Mouse (Mus musculus) right cerebral cortex, adult 18-20 months (tissue): Measurements from ENCODE around the gene P4ha1.
A peak's percentile ranks its signal among the peaks of the same experiment; 100 is the strongest.

ENCODE experiments used
- DNase-seq: peaks from one replicate; pipeline ENCODE4 v3.0.0; 2022; ENCODE audit warnings: mixed read lengths

Gene P4ha1

DNA sequence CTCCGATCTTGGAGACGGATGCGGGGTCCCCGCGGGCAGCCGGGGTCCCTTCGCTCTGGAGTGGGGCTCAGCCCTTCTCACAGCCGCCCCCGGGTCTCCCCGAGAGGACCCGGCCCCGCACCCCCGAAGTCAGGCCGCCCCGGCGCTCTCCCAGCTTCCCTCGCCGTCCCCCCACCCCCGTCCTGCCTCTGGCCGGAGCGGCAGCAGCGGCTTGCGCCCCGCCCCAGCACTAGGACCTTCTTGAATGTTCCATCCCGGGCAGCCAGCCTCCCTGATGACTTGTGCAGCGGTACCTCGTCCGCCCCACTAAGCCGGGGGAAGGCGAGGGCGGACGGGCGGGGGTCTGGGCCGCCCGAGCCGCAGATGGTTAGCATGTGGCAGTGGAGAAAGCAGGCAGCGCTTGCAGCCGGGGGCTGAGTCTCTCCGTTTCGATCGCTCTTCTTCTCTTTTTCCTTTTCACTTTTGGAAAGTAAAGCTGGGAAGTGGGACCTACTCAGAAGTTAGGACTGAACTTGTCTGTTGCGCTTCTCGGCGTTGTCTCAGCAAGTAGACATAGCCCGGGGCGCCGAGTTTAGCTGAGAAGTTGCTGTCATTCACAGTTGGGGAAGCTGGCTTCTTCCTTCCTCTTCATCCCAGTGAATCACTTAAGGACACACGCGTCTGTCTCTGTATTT, 529 bp downstream of the P4ha1 start:
- peak; percentile 73 for DNase-seq

DNA sequence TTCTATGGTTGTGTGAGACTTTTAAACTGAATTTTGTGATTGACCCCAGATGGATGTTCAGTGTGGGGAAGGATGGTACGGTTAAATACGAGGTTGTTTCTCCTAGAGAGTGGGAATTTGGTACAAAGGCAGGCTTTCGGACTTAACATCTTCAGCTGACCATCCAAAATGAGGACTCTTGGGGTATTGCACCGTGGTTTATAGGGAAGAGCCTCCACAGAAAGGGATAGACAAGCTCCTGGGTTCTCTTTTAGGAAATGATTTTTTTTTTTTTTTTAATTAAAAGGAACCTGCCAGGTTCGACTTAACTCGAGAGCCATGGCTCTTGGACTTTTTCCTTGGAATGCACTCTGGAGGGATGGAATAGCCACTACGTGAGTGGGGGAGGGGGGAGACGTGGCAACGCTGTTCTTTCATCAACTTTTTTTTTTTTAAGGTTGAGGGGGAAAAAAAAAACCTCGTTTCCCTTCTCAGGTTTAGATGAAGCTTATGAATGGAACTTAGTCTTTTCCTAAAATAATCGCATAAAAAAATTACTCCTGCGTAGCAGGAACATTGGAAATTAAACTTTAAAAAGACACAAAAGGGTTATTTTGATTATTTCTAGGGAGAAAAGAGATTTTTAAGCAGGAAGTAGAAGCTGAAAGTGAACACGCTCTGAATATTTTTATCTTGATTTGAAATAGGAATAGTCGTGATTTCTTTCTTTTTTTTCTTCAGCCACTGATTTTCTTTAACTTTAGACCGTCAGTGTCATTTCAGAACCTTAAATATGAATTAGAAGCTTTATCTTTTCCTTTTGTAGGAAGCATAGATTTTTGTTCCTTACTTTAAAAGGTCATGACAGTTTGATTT, 1.4 kb downstream of the P4ha1 start:
- no peak for DNase-seq

DNA sequence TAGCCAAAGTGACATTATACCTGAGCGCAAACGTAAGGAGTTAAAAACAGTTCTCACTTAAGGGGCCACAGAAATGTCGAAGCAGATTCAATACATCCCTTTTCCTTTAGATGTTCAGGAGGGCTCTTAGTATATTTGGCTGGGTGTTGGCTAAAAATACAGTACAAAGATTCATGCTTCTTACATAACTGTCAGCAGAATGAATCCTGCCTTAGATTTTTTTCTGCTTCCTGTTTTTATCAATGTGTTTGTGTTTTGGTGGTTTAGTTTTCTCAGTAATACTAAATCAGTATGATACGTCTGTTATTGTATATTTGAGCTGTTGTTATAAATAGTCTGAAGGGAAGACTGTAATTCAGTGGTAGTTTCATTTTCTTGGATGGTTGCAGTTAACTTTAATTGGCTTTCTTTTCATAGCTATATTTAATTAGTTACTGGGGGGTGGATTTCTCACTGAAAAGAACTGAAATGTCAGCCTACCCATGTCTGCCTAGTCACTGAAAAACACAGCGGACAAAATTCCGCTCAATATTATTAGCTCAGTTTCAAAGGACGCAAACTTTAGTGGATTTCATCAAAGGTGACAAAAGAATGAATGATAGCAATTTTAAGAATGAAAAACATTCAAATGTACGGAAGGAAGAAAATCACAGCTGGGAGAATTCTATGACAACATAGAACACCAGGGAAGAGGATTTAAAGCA, 3.7 kb downstream of the P4ha1 start:
- no peak for DNase-seq

DNA sequence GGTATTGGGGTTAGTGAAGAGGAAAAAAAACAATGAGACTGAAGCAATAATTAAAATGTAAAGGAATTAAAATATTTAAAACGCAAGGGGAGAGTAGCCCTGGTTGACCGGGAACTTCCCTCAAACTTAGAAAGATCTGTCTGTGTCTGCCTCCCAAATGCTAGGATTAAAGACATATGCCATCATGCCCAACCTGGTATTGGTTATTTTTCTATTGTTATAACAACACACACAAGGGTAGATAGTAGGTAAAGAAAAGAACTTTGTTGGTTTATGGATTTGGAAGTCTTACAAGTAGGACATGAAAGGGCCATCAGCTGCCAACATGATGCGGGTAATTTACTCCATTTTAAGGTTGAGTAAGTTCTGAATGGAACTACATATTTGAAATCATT, 4.2 kb downstream of the P4ha1 start:
- DNase-seq = no peak

DNA sequence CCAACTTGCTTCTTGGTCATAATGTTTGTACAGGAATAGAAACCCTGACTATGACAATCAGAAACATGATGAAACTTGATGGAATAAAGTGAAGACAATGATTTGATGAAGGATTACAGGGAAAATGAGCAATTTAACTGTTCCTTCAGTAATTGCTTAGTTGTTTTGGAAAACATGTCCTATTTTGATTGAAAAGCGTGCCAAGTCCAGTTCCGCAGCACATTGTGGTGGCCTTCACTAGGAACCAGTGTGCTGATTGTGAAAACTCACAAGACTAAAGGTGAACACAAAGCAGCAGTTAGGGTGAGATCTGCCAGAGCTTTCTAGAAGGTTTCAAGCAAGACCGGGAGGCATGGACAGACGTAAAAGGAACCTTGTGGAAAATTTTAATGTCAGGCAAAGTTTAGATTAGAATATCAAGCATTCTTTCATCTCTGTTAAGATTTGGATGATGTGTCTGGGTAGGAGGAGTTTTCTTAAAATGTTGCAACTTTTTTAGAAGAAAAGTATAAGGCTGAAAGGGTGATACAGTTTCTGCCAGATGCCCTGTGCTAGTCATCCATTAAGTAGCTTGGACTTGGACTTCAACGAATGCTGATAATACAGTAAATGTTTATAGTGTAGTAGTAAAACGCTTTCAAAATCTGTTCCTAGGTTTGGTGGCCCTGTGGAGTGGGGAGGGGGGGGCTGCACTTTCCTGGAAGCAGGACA, 8.6 kb downstream of the P4ha1 start:
- DNase-seq = no peak

DNA sequence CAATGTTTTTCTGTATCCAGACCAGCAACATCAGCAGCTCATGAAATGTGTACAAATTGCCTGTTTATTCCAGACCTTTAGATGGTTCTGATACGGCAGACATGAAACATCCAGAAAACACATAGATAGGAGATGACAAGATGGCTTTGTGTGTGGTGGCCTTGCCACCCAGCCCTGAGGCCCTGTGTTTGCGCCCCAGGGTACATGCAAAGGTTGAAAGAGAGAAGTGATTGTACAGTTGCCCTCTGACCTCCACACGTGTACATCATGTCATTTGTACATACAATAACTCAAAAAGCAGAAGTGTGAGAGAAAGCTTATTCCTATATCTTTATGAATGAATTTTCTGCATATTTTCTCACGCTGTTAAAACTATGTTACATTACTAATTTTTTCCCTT, 10.3 kb downstream of the P4ha1 start:
- no peak for DNase-seq

DNA sequence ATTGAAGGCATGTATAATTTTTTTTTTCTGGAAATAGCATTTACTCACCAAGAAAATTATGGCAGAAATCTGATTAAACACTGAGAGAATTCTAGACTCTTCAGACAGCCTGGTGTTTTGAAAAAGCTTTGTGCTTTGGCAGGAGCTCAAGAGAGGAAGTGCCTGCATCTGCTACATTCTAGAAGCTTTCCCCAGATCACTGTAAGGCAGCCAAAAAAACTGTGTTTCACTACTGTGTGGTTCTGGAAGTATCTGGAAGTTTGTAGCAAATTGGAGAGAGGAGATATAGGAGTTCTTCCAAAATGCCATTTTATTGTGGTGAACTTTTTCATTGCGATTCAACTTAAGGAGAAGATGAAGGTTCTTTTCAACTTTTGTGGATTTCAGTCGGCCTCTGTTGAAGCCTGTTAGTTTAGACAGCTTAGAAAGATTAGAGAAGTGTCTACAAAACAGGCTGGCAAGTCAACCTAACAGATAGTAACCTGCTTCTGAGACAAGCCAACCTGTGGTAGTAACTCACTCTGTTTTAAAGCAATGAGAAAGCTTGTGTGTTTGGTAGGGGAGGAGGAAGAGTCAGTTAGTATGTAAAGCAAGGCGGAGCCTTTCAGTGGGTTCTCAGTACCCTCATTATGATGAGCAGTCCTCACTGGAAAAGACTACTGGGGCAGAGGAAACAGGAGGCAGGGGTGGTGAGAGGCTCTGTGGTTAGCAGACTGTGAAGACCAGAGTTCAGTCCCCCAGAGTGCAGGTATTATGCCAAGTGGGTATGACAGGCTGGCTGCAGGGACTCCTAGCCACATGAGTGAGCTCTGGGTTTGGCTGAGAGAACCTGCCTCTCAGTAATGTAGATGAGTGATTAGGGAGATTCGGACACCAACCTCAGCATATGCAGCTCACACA, 12.1 kb downstream of the P4ha1 start:
- peak; percentile 80 for DNase-seq

DNA sequence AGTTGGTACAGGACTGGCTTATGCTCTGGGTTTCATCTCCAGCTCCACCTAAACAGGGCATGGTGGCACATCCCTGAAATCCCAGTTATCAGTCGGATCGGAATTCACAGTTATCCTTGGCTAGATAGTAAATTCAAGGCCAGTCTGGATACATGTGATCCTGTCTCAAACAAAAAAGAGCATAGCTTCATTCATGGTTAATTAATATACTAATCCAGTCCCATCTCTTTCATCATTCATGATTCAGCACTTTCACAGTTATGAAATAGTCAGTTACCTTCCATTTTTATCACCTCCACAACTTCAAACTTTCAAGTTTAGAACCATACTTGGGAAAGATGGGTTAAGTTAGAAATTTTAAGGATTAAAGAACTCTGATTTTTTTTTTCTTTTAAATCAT, 13.0 kb downstream of the P4ha1 start:
- no peak for DNase-seq

DNA sequence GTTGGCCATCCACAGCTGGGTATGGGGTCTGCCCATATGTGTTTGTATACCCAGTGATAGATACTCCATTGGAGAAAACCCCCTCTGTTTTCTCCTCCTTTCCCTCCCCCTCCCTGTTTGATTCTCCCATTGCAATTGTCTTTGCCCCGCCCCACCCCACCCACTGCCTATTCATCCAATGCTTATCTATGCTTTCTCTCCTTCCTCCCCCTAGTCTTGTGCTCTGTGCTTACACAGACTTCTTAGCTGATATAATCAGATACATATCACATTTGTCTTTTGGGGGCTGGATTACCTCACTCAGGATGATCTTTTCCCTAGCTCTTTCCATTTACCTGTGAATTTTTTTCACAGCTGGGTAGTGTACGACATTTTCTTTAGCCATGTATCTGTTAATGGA, 23.5 kb downstream of the P4ha1 start:
- DNase-seq = no peak

DNA sequence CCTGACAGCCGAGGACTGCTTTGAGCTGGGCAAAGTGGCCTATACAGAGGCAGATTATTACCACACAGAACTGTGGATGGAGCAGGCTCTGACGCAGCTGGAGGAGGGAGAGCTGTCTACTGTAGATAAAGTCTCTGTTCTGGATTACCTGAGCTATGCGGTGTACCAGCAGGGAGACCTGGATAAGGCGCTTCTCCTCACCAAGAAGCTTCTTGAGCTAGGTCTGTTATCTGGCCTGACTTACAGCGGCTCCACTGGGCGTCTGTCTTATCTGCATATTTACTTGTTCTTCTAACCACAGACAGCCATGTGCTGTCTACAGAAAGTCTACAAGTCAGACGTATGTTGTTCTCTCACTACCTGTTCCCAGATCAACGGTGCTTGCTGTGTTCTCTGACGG, 25.1 kb downstream of the P4ha1 start:
- DNase-seq = no peak

DNA sequence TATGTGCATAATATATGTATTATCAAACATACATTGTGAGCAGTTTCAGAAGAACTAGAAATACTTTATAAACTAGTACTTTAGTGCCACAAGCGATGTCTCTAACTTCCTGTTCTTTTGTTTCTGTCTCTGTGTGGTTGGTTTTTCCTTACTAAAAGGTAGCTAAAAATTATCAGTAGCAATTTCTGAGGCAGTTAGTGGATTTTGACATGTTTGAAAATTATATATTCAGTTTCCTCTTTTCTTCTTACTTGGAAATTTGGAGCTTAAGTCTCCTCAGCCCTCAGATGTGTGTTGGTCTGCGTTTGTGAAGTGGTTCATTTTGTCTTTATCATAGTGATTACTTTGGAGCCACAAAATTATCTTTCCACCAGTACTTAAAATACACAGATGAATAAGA, 26.4 kb downstream of the P4ha1 start:
- no peak for DNase-seq

DNA sequence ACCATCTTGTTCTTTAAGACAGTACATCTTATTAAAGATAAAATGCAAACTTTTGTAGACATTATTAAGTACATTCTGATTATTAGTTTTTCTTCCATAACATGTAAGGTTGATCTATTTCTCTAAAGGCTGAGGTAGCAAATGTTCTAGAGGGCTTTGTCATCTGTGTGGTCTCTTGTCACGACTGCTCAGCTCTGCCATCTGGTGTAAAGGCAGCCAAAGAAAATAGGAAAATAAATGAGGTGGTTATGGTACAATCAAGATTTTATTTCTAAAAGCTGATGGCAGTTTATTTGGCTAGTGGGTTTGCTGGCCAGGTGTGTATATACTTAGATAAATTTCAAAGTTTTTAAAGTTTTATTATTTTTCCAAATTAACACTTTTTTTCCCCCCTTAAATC, 30.0 kb downstream of the P4ha1 start:
- no peak for DNase-seq

DNA sequence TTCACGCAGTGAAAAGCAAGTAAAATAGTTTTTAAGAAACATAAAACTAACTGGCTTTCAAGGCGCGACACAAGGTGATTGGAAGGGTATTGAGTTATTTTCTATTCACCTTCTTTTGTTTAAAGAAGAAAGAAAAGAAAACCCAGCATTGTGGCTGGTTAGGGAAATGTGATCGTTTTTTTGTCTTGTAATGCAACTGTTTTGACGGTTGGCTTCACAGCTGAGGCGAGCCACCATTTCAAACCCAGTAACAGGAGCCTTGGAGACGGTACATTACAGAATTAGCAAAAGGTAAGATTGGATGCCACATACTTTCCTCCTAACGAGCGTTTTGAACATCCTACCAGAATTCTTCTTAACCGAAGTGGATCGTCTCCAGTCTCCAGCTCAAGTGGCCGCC, 31.0 kb downstream of the P4ha1 start:
- DNase-seq = no peak

DNA sequence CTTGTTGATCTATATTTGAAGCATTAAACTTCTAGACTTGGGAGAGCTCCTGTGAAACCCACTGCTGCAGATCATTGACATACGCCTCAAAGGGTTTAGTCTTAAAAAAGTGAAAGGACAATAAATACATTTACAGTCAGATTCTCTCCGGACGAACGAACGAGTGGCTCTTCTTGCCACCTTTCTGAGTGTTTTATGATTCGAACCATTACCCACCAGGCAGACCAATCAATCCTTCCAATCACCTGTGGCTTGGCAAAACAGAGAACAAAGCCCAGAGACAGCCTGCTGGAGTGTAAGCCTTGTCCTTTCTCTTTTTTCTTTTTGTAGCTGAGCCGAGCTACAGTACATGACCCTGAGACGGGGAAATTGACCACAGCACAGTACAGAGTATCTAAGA, 31.9 kb downstream of the P4ha1 start:
- no peak for DNase-seq

DNA sequence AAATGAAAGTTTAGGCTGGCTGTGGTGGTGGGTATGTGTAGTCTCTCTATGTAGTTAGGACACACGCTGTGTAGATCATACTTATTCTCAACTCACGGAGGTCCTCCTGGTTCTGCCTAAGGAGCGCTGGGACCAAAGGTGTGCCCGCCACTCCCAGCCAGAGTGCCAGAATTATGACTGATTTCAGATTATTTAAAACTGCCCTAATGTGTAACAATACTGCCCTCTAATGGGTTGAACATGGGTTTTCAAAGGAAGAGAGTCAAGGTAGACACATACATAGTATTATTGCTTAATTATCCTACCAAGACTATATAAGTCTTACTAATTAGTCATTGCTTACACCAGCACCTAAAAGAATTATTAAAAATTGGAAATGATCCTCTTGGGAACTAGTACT, 35.6 kb downstream of the P4ha1 start:
- DNase-seq = no peak

DNA sequence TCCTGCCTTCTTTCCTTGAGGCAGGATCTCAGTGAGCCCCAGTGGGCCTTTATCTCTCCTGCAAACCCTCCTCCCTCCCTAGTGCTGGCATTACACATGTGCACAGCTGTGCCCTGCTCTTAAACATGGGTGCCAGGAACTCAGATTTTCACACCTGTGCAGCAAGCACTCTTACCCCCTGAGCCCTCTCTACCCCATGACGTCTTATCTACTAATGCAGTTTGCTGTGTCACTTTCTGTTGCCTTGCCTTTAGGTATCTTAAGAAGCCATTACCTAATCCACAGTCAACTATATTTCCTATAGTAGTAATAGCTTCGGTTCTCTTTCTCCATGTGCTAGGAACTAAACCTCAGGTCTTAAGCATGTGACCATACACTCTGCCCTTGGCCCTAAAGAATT, 40.1 kb downstream of the P4ha1 start:
- DNase-seq = no peak

DNA sequence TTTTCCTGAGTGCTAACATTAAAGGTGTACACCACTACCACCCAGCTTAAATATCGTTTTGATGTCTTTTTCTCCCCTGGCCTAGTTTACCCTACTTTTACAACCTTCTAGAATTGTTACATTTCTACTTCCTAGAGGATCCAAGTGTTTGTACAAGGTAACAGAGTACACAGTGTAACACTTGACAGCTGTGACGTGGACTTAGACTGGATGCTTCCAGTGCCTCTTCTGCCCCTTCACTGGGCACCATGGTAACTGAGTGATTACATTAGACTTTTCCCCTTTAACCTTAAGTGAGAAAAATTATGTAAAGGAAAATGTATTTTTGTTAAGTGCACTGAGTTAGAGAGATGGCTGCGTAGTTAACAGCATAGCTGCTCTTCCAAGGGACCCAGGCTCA, 41.5 kb downstream of the P4ha1 start:
- DNase-seq = no peak

DNA sequence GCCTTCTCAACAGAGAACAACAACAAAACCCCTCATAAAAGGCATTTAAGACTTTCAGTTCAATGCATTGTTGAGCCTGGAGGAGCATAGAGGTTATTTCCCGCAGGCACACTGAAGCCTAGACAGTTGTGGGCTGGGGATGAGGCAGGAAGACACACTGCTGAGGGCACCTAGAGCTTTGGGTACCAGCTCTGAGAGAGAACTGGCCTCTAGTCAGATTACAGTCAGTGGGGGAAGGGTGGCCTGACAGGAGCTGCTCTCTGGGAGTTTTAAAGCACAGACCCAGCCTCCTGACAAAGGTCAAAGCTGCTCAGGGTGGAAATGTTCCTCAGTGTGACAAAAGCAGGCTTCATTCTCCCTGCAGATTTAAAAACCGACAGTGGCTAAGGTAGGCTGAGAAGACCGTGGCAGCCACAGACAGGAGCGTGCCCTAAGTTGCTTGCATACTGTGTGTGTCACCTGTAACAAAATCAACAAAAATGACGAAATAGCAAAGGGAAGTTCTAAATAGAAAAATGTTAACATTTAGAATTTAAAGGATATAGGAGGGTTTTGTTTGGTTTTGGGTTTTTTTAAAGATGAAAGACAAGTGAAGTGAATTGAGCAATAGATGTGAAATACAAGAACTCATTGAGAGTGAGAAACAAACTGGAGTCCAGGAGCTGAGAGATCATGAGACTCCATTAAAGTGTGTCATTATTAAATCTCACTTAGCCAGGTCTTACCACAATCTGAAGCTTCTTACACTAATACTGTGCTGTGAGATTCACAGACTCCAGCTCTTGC, 42.9 kb downstream of the P4ha1 start:
- DNase-seq = no peak

DNA sequence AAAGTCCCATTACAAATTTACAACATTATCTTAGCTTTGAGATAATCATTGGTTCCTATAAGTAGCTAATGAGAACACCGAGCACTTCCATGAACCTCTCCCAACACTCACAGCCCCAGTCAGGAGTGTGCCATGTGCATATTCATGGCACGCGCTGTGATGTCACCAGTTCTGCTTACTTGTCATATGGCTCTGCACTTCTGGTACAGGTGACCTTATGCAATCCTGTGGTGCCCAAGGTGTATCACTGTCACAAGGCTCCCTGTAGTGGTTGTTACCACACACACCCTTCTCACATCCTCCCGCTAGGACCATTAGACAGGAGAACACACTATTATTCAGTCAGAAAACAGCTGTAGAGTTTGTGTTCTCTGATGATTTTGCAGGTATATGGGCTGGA, 43.6 kb downstream of the P4ha1 start:
- no peak for DNase-seq

DNA sequence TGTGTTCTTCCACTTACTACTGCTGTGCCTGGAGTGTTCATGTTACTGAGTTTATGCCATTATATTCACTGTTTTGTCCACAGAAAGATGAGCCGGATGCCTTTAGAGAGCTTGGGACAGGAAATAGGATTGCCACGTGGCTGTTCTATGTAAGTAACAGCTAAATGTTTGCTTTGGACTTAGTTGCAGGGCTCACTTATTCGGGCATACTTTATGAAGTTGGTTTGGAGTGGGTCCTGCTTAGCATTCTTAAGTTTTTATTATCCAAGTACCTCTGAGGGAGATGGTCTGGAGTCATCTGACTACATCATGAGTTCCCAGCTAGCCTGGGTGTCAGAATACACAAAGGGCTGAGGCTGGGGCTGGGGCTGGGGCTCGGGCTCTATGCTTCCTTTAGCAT, 44.1 kb downstream of the P4ha1 start:
- DNase-seq = no peak

DNA sequence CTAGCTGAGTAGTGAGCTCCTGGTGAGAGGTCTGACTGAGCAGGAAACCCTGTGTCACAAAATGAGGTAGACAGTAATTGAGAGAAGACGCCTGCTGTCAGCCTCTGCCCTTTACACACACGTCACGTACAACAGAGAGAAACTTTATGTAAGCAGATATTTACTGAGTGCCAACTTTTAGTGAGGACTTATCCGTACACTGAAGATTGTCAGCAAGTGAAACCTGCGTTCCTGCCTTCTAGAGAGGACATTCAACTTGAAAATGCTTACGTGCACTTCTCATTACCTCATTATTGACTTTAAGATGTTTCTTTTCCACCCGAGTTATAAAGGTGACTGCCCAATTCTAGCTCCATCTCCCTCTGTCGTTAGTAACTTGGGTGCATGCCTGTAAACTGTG, 45.6 kb downstream of the P4ha1 start:
- no peak for DNase-seq
